Mouse (Mus musculus): Measurements from ENCODE around the gene Cort. TPM values are rescaled to one million over a fixed set of nuclear protein-coding genes. Genes with fewer than 3 reads are reported as not detected.

Cort gene
- total RNA-seq (2023): 1 to 10 TPM in 1 of 2 experiments, not detected in 1; 1.6 TPM

DNA sequence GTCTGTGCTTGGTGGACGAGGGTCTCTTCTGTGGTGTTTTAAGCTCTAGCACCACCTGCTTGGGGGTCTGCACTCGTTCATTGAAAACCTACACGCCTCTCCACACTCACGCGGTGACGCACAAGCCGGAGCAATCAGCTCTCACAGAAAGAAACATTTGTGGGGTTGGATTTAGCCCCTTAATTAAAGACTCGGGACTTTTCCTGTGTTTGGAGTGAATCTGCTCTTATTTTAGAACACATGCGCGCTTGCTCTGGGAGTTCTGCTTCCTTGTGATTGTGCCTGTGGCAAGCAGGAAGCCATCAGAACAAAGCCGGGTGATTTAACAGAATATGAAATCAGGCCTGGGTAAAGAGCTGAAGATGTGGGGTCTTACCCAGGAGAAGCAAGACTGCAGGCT lies at the start of gene Cort:
Gene Cort, minus strand, starts transcription at position 101 of the 400 bp plus-strand sequence.

DNA sequence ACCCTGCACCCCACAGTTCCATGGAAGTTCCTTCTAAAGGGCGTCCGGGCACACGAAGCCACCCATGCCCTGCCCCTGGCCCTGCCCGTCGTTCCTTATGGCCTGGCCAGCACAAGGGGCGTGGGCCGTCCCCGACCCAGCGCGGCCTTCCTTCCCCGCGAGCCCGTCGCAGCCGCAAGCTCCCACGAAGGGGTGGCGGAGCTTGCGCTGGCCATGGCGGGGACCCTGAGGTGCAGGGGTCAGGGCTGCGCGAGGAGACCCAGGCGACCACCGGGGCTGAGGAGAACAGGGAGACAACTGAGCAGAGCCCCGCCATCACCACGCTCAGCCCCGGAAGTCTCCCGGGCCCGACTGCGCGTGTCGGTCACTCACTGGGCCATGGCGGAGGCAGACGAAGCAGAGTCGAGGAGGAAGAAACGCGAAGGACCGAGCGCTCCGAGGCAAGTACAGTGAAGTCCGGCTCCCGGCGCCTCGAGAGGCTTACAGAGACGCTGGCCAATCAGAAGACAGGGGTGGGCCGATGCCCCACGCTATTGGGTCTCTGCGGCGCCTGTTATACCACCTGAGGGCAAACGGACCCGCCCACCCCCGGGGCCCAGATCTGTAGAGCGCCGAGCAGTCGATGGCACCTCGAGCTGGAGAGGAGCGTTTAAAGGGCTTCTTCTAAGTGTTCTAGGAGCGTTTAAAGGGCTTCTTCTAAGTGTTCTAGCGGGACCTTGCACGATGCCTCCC lies 39.8 kb upstream of the Cort start, which contains the start of gene Pgd:
Gene Pgd, minus strand, starts transcription at position 557 of the 732 bp plus-strand sequence.

DNA sequence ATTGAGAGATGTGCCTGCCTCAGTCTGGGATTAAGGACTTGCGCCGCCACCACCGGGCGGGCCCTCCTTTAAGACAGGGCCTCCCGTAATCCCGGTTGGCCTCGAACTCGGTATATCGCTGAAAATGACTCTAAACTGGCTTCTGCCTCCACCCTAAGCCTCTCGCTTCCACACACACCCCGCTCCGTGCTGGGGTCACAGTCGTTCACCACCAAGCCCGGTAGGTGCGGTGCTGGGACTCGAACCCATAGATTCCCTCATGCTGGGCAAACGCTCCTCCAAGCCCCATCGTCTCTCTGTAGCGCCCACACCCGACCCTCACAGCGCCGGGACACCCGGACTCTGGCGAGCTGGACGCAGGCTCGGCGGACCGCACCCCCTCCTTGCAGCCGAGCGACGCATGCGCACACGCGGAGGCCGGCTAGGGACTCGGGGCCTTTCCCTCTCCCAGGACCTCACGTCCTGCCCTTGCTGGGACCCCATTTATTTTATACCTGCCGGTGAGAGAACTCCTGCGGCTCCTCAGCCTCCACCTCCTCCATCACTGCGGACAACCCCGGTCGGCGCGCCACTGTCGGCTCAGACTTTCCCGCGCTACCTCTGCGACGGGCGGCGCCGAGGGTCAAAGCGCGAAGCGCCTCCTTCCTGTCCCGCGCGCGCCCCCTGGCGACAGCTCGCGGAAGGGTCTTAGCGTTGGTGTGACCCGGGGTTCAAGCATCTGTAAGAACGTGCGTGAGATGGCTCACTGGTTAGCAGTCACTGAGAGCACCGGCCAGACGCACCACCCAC lies 10.6 kb upstream of the Cort start, which contains the start of gene Cenps:
Gene Cenps, minus strand, starts transcription at position 648 of the 789 bp plus-strand sequence.

DNA sequence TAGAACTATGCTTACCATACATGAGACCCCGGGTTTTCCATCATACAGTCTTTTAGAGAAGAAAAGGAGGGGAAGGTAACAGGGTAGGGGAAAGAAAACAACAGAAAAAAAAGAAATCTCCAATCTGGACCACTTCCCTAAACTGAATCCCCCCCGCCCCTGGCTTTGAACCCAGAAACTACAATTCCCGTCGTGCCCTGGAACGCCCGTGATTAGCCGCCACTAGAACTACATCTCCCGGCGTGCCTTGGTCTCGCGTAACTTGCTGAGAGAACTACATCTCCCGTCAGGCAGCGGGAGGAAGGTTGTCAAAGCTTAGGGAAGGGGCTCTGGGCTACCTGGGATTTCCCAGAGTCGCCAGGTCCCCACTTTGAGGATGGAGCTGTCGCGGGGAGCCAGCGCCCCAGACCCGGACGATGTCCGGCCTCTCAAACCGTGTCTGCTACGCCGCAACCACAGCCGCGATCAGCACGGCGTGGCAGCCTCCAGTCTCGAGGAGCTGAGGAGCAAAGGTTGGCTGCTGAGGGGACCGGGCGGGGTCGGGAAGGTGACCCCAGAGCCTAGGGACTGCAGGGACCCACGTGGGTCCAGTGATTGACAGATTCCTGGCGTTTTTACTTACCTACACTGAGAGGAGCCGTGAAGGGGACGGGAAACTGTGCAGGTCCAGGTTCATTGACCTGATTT lies 22.5 kb downstream of the Cort start, which contains the start of gene Dffa:
Gene Dffa, plus strand, starts transcription at position 272 of the 687 bp plus-strand sequence.

DNA sequence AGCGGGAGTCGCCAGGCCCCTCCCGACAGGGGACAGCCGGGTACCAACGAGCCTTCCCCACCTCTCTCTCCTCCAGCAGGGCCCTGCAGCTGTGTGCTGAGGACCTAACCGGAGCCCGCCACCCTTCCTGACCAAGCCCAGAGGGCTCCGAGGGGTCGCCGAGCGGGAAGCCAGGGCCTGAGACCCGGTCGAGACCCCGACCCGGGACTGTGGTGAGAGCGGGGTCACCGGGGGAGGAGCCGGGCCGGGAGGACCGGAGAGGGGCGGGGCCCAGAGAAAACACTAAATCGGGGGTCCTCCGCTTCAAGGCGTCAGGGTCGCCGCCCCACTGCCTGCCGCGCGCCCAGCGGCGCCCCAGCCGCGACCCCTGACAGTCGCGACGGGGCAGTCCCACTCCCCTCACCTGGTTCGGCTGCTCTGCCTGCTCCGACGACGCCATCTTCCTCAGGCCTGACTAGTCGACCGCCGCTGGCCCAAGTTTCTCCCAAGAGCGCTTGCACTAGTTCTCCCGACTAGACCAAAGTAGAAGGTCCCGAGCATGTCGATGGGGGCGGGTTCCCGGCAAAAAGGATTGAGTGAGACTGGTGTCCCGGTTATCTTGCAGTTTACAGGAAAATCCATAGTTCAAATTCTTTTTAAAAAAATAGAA lies 27.1 kb downstream of the Cort start, which contains the start of gene Pex14:
Gene Pex14, minus strand, starts transcription at position 508 of the 649 bp plus-strand sequence.

Other genes with a start within 250 kb of the Cort start
- gene Pex14, start 26.9 kb downstream of the Cort start, total RNA-seq (2023): 10 to 100 TPM; 17.4 to 17.5 TPM
- 10 to 100 TPM; 17.0 to 19.7 TPM for gene Dffa, start 22.6 kb downstream of the Cort start, total RNA-seq (2023)
- 10 to 100 TPM; 15.2 to 15.4 TPM for gene Cenps, start 10.9 kb upstream of the Cort start, total RNA-seq (2023)
- 100 to 1,000 TPM; 739 to 743 TPM for gene Pgd, start 40.0 kb upstream of the Cort start, total RNA-seq (2023)
- gene Kif1b, start 180.9 kb upstream of the Cort start, total RNA-seq (2023): 10 to 100 TPM; 59.8 to 61.1 TPM